Mouse (Mus musculus) liver, adult 2 months (tissue): ENCODE measurements at regions not wholly inside any gene's neighbourhood (a gene's known extent, or its start where the extent isn't known, plus 50 kb on each side); places are given as distances from the start of the nearest gene placed in this dataset.

Experiments
- DNase-seq: peaks from one replicate; pipeline ENCODE4 v3.0.0-alpha.2; 2011; ENCODE audit warnings: low read depth, low spot score; ENCODE audit errors: extremely low read depth
- H3K27ac ChIP-seq: fragments of 200-500 bp; replicated peaks from 2 replicates; pipeline ENCODE4 v1.5.1; 2012; ENCODE audit warnings: low read depth, mild to moderate bottlenecking, control low read depth, inconsistent platforms, low read length; ENCODE audit not compliant: insufficient read depth
- H3K27me3 ChIP-seq: fragments of 200-500 bp; 2 replicates; pipeline ENCODE4 v1.6.1; 2012; ENCODE audit warnings: mild to moderate bottlenecking, moderate library complexity, low read length, inconsistent platforms; ENCODE audit not compliant: control insufficient read depth, insufficient read depth
- H3K36me3 ChIP-seq: fragments of 200-500 bp; 2 replicates; pipeline ENCODE4 v1.6.1; 2012; ENCODE audit warnings: low read length, inconsistent platforms; ENCODE audit not compliant: control insufficient read depth, insufficient read depth
- H3K4me1 ChIP-seq: fragments of 200-500 bp; 2 replicates; pipeline ENCODE4 v1.6.1; 2011; ENCODE audit warnings: low read length; ENCODE audit not compliant: control insufficient read depth, insufficient read depth
- H3K4me3 ChIP-seq: fragments of 200-500 bp; 2 replicates; pipeline ENCODE4 v1.5.1; 2011; ENCODE audit warnings: low read depth, mild to moderate bottlenecking, control low read depth, low read length, moderate library complexity; ENCODE audit not compliant: insufficient read depth
- H3K79me2 ChIP-seq: fragments of 200-500 bp; 2 replicates; pipeline ENCODE4 v1.6.1; 2012; ENCODE audit warnings: inconsistent platforms, mild to moderate bottlenecking, low read length, moderate library complexity; ENCODE audit not compliant: control insufficient read depth, insufficient read depth
- H3K9ac ChIP-seq: fragments of 200-500 bp; 2 replicates; pipeline ENCODE4 v1.6.1; 2012; ENCODE audit warnings: low read depth, mild to moderate bottlenecking, control low read depth, inconsistent platforms, low read length
- CTCF ChIP-seq: fragments of 200-500 bp; IDR thresholded peaks from 2 replicates; pipeline ENCODE4 v1.5.1; 2011; ENCODE audit warnings: low read depth, low read length, control low read depth
- POLR2A ChIP-seq: fragments of 200-500 bp; IDR thresholded peaks from 2 replicates; pipeline ENCODE4 v1.6.1; 2011; ENCODE audit warnings: low read length, control low read depth; ENCODE audit not compliant: insufficient read depth; ENCODE audit errors: extremely low read depth
- WGBS: fragments of 180-500 bp; shearing (Covaris S2); methylation state at CpG from one replicate; pipeline ENCODE4 v1.1.7; 2018; 5-methylcytosine and 5-hydroxymethylcytosine counted together

- TF ChIP-seq POLR2A (no peak), CTCF (no peak)
- 92% methylated on average over 4 of the region's 4 CpGs for WGBS
Measured at GRCm38 (mm10) chr13:5551131-5551530, 310.2 kb upstream of the Klf6 start.

GRCm38 (mm10) chr13:5553461-5553860, 307.8 kb upstream of the Klf6 start:
- Histone ChIP-seq H3K4me3 (no peak overlapping the region), H3K79me2 (no peaks in the 10 kb centered on the region)
- no peak for TF ChIP-seq CTCF
- TF ChIP-seq POLR2A = no peak

More at GRCm38 (mm10) chr13:5551131-5551530, 310.2 kb upstream of the Klf6 start:
- no peaks in the 10 kb centered on the region for H3K27me3 ChIP-seq
- H3K4me1 ChIP-seq = no peaks in the 10 kb centered on the region
- no peak overlapping the region for H3K4me3 ChIP-seq
- DNase-seq = no peak
- H3K9ac ChIP-seq = no peak overlapping the region
- H3K79me2 ChIP-seq = no peaks in the 10 kb centered on the region
- no peaks in the 10 kb centered on the region for H3K36me3 ChIP-seq
- no peak overlapping the region for H3K27ac ChIP-seq

GRCm38 (mm10) chr13:5558095-5558494, 303.2 kb upstream of the Klf6 start:
- no peak overlapping the region for H3K27ac ChIP-seq
- TF ChIP-seq CTCF = no peak
- no peak for TF ChIP-seq POLR2A
- H3K4me3 ChIP-seq = no peak overlapping the region
- H3K27me3 ChIP-seq = no peaks in the 10 kb centered on the region
- H3K79me2 ChIP-seq = no peaks in the 10 kb centered on the region
- H3K4me1 ChIP-seq = no peaks in the 10 kb centered on the region
- no peaks in the 10 kb centered on the region for H3K36me3 ChIP-seq
- DNase-seq = no peak
- H3K9ac ChIP-seq = no peak overlapping the region

More at GRCm38 (mm10) chr13:5553461-5553860, 307.8 kb upstream of the Klf6 start:
- H3K36me3 ChIP-seq = no peaks in the 10 kb centered on the region
- no peak for DNase-seq
- H3K27me3 ChIP-seq = no peaks in the 10 kb centered on the region
- no peaks in the 10 kb centered on the region for H3K4me1 ChIP-seq
- no peak overlapping the region for H3K9ac ChIP-seq
- no peak overlapping the region for H3K27ac ChIP-seq

GRCm38 (mm10) chr13:5566479-5566878, 294.8 kb upstream of the Klf6 start:
- no peaks in the 10 kb centered on the region for H3K27me3 ChIP-seq
- no peak for TF ChIP-seq POLR2A
- TF ChIP-seq CTCF = no peak
- H3K9ac ChIP-seq = no peak overlapping the region
- WGBS = 69% methylated on average over 2 of the region's 2 CpGs
- no peaks in the 10 kb centered on the region for H3K79me2 ChIP-seq
- no peak overlapping the region for H3K27ac ChIP-seq
- H3K36me3 ChIP-seq = no peaks in the 10 kb centered on the region
- no peak for DNase-seq
- no peak overlapping the region for H3K4me3 ChIP-seq
- no peaks in the 10 kb centered on the region for H3K4me1 ChIP-seq

- DNase-seq = peak; percentile 6
- Histone ChIP-seq H3K4me3 (no peak overlapping the region), H3K27me3 (no peaks in the 10 kb centered on the region), H3K27ac (no peak overlapping the region), H3K36me3 (no peaks in the 10 kb centered on the region), H3K4me1 (no peaks in the 10 kb centered on the region), H3K79me2 (no peaks in the 10 kb centered on the region), H3K9ac (no peak overlapping the region)
- TF ChIP-seq POLR2A = no peak
- TF ChIP-seq CTCF = no peak
- 73% methylated on average over 2 of the region's 2 CpGs for WGBS
Measured at GRCm38 (mm10) chr13:5566896-5567295, 294.4 kb upstream of the Klf6 start.

- no peak overlapping the region for H3K4me3 ChIP-seq
- no peaks in the 10 kb centered on the region for H3K36me3 ChIP-seq
- 86% methylated on average over 1 of the region's 1 CpGs for WGBS
- no peak for DNase-seq
- H3K4me1 ChIP-seq = no peaks in the 10 kb centered on the region
- H3K27ac ChIP-seq = no peak overlapping the region
- H3K79me2 ChIP-seq = no peaks in the 10 kb centered on the region
- TF ChIP-seq CTCF (no peak), POLR2A (no peak)
- no peak overlapping the region for H3K9ac ChIP-seq
- H3K27me3 ChIP-seq = no peaks in the 10 kb centered on the region
Measured at GRCm38 (mm10) chr13:5569579-5569978, 291.7 kb upstream of the Klf6 start.
